Mouse (Mus musculus) spleen, adult 2 months (tissue): ENCODE measurements around the gene Ryr1.

Experiments
- CTCF ChIP-seq: fragments of 200-500 bp; IDR thresholded peaks from 2 replicates; pipeline ENCODE4 v1.5.1; 2011; ENCODE audit warnings: mild to moderate bottlenecking, inconsistent platforms; ENCODE audit not compliant: insufficient read depth, insufficient read length, insufficient replicate concordance; ENCODE audit errors: extremely low read depth
- POLR2A ChIP-seq: fragments of 200-500 bp; IDR thresholded peaks from 2 replicates; pipeline ENCODE4 v1.6.1; 2011; ENCODE audit warnings: low read depth, low read length, inconsistent platforms

DNA sequence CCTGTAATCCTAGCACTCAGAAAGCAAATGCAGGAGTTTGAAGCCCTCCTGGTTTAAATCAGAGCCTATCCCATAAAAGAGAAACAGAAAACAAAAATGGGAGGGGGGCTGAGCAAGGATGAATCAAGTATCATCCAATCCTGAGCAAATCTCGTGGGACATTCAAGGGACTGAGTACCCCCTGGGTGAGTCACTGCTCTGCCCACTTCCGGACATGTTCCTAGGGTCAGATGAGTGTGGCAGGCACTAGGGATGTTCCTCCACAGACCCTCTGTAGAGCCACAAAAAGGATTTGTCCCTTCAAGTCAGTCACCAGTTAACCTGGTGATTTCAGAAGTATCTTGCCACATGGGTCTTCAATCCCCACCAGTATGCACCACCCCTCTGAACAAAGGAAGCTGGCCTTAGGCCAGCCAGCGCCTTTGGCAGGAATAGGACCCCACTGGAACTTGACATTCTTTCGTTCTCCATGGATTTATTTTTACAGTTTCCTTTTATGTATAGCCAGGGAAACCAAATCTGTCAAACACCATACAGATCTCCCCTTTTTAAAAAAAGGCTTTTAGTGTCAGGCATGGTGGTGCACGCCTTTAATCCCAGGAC lies 169.6 kb downstream of the Ryr1 start:
- no peak for TF ChIP-seq CTCF
- TF ChIP-seq POLR2A = no peak
